Mouse (Mus musculus): ENCODE measurements around the gene Mast1.

Gene Mast1

GRCm38 (mm10) chr8:84973803-84974542, 36.8 kb upstream of the Mast1 start:
- in situ Hi-C loops (cut with MboI, MseI) = no loop called here

GRCm38 (mm10) chr8:84973079-84973478, 35.9 kb upstream of the Mast1 start:
- in situ Hi-C loops (cut with MboI, MseI) = no loop called here

GRCm38 (mm10) chr8:84970913-84971312, 33.8 kb upstream of the Mast1 start:
- in situ Hi-C loops (cut with MboI, MseI) = no loop called here

- in situ Hi-C loops (cut with MboI, MseI) = no loop called here
Measured at GRCm38 (mm10) chr8:84970135-84970790, 33.1 kb upstream of the Mast1 start.

- in situ Hi-C loops (cut with MboI, MseI) = no loop called here
Measured at GRCm38 (mm10) chr8:84969241-84970134, 32.3 kb upstream of the Mast1 start, which contains the start of the genes Gm49661, Prdx2 and Rnaseh2a. TSS of gene Gm49661 (minus strand) at chr8:84969433. TSS of gene Prdx2 (plus strand) at chr8:84969587. TSS of gene Rnaseh2a (minus strand) at chr8:84969767.

- in situ Hi-C loops (cut with MboI, MseI) = no loop called here
Measured at GRCm38 (mm10) chr8:84968650-84969049, 31.5 kb upstream of the Mast1 start.

GRCm38 (mm10) chr8:84967532-84968304, 30.6 kb upstream of the Mast1 start:
- in situ Hi-C loops (cut with MboI, MseI) = no loop called here

GRCm38 (mm10) chr8:84966603-84967002, 29.4 kb upstream of the Mast1 start:
- in situ Hi-C loops (cut with MboI, MseI) = no loop called here

- in situ Hi-C loops (cut with MboI, MseI) = no loop called here
Measured at GRCm38 (mm10) chr8:84965731-84966291, 28.7 kb upstream of the Mast1 start.

- in situ Hi-C loops (cut with MboI, MseI) = no loop called here
Measured at GRCm38 (mm10) chr8:84963952-84964351, 26.8 kb upstream of the Mast1 start.

- in situ Hi-C loops (cut with MboI, MseI) = loop anchor here (10.0 kb wide), 1 partner anchor 45 kb away; no protein-coding TSS in a partner anchor
Measured at GRCm38 (mm10) chr8:84959811-84960210, 22.7 kb upstream of the Mast1 start.

GRCm38 (mm10) chr8:84956768-84957167, 19.6 kb upstream of the Mast1 start:
- in situ Hi-C loops (cut with MboI, MseI) = loop anchor here (10.0 kb wide), 1 partner anchor 48 kb away; no protein-coding TSS in a partner anchor

GRCm38 (mm10) chr8:84952612-84953255, 15.6 kb upstream of the Mast1 start:
- in situ Hi-C loops (cut with MboI, MseI) = loop anchor here (10.0 kb wide), 1 partner anchor 52 kb away; no protein-coding TSS in a partner anchor

- in situ Hi-C loops (cut with MboI, MseI) = loop anchor here (10.0 kb wide), 1 partner anchor 55 kb away; no protein-coding TSS in a partner anchor
Measured at GRCm38 (mm10) chr8:84949753-84950152, 12.6 kb upstream of the Mast1 start.

- in situ Hi-C loops (cut with MboI, MseI) = no loop called here
Measured at GRCm38 (mm10) chr8:84947241-84947545, 10.0 kb upstream of the Mast1 start.

GRCm38 (mm10) chr8:84946528-84947240, 9.5 kb upstream of the Mast1 start, which contains the start of gene Rtbdn:
TSS of gene Rtbdn (plus strand) at chr8:84946991.
- in situ Hi-C loops (cut with MboI, MseI) = no loop called here

GRCm38 (mm10) chr8:84945633-84946527, 8.7 kb upstream of the Mast1 start:
- in situ Hi-C loops (cut with MboI, MseI) = no loop called here

GRCm38 (mm10) chr8:84945235-84945632, 8.1 kb upstream of the Mast1 start:
- in situ Hi-C loops (cut with MboI, MseI) = no loop called here

Measured in T-helper 1 cell (primary cell).